Mouse (Mus musculus) T-helper 1 cell (primary cell): ENCODE measurements at regions not wholly inside any gene's neighbourhood (a gene's known extent, or its start where the extent isn't known, plus 50 kb on each side); places are given as distances from the start of the nearest gene placed in this dataset.

Experiments used
- in situ Hi-C: fragments of 300-600 bp; cut with MboI, MseI; formaldehyde crosslinking; loops from one replicate; pipeline ENCODE4 v1.15.1; 2025; ENCODE audit warnings: high pct_unique_total_duplicates

DNA sequence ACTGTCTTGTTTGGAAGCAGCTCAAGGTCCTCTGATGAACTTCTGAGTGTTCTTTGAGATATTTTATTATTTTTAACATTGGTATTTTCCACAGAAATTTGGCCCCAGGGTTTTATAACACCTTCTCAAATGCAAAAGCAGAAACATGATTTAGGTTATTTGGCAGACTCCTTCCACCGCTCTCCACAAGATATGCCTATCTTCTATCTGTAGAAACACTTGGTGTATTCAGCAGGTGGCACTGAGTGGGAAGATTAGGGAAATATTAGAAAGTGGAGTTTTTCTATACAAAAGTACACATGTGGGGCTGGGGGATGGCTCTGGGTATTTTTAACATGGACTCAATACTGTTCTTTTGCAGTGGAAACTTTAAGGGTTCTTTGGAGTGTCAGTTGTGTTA lies 475.3 kb downstream of the Dach1 start:
- in situ Hi-C loops: no loop called here

GRCm38 (mm10) chr14:97684617-97685016 lies 484.9 kb downstream of the Dach1 start:
- in situ Hi-C loops: no loop called here

DNA sequence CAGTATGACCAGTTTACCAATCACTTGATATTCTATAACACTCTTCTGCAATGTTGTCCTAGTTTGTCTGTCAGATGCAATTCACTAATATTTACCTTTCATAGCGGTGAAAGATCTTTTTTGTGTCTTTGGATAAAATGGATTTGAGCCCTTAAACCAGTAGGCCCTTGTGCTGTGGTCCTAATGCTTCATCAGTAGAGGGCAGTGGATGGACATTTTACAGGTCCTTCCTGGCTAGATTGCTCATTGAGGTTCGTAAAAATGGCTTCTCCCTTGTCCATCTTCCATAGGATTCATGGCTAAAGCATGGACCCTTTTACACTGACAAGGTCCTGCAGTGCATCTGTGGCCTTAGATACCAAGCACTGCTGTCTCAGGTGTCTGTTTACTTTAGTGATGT lies 501.8 kb downstream of the Dach1 start:
- in situ Hi-C loops: no loop called here

DNA sequence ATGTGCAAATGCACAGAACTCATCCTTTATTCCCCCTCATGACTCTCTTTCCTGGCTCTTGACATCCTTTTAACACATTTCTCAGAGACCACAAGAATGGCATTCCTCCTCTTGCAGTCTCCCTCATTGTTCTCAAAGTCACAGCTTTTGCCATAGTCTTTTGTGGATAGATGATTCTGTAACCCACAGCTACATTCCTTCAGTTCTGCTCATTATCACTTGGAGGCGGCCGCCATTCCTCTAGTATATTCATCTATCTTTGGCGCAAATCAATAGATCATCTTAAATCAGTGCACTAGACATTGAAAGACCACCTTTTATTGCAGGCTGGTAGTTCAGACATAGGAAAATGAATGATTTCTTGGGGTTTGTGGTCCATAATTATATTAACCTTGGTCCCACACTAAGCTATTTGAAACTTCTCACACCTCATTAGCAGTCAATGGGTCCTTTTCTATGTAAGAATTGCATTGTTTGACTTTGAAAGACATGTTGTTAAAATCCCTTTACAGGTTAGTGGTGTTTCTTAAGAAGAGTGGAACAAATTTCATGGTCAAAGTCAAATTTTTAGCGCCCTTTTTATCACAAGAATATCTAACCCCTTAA lies 531.3 kb downstream of the Dach1 start:
- in situ Hi-C loops: no loop called here

DNA sequence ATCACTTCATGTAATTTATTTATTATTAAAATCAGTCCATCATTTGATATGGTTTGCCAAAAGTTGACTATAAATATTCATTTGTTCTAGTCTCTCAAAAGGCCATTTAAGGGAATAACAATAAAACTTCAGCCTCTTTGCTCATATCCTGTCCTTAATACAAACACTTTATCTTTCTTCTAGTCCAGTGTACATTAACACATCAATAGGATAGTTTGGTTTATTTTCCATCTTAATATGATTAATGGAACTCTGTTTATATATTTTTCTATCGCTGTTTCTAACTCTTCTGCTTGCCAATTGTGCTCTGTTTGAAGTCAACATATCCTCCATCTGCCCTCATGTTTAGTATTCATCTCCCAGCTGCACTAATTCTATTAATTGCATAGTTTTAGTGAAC lies 558.1 kb downstream of the Dach1 start:
- in situ Hi-C loops: no loop called here

DNA sequence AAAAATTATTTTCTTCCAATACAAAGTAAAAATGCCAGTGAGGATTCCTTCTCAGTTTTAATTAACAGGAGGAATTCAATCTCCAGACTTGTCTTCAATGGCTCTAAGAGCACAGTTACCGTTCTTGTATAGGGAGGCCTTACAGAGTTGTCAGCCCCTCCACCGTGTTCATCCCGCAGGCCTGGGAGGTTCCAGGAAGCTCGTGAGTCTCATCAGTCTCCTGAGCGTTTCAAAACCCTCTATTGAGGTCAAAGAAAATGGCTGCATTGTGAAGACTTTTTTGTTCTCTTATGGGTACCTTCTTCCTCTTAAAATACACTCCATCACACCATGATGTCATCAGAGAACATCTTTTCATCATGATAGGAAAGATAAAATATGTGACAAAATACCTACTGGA lies 572.9 kb downstream of the Dach1 start:
- in situ Hi-C loops: no loop called here

GRCm38 (mm10) chr14:97588611-97589010 lies 581.0 kb downstream of the Dach1 start:
- in situ Hi-C loops: no loop called here

- in situ Hi-C loops: no loop called here
Measured at GRCm38 (mm10) chr14:97588182-97588581, 581.4 kb downstream of the Dach1 start.

GRCm38 (mm10) chr14:97586962-97587361 lies 582.6 kb downstream of the Dach1 start:
- in situ Hi-C loops: no loop called here

GRCm38 (mm10) chr14:97570274-97570673 lies 599.3 kb downstream of the Dach1 start:
- in situ Hi-C loops: no loop called here

GRCm38 (mm10) chr14:97560121-97560907 lies 609.3 kb downstream of the Dach1 start:
- in situ Hi-C loops: no loop called here

- in situ Hi-C loops: no loop called here
Measured at GRCm38 (mm10) chr14:97559559-97559958, 610.0 kb downstream of the Dach1 start.

GRCm38 (mm10) chr14:97558289-97558688 lies 611.3 kb downstream of the Dach1 start:
- in situ Hi-C loops: no loop called here

GRCm38 (mm10) chr14:97557888-97558287 lies 611.7 kb downstream of the Dach1 start:
- in situ Hi-C loops: no loop called here

DNA sequence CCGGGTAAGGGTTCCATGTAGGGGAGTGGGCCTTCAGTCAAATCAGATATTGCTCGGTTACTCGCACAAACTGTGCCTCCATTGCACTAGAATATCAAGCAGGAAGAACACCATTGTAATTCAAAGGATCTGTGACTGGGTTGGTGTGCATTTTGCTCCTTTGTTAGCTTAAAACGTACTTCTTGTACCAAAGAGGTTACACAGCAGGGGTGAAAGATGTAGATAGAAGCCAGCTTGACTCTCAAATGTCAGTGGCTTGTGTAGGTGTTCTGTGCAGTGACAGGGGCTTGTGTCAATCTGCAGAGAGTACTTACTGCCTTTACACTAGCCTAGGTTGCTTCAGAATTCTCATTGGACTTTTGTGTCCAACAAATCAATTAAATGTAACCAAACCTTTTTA lies 623.3 kb downstream of the Dach1 start:
- in situ Hi-C loops: no loop called here

DNA sequence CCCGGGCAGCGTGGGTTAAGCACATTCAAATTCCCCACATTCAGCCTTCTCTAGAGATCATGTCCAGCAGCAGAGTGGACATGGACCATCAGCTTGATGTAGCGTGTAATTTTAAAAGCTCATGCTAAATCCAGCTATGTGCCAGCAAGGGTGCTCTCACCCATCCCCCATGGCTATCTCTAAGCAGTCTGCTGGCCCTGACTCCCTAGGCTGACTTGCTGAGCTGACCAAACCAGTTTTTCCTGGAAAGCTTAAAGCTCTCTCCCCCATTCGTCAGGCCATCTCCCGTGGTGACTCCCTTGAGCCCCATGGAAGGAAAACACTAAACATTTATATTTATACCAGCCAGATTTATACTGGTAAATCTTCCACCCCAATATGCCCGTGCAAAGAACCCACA lies 625.3 kb downstream of the Dach1 start:
- in situ Hi-C loops: no loop called here

DNA sequence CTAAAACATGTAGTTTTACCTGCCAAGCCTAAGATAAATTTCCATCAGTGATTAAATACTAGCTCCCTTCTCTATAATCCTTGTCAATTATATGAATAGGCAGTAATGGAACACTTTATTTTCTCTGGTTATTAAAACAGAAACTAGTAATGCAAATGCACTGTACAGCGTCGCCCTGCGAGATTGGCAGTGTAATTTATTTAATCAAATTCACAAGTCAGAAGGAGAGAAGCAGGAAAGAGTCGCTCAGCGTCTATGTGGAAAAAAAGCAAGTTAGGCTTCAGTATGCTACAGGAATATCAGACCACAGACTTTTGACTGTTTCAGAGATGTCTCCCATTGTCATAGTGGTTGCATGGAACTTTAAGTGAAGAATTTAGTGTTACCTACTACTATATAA lies 632.6 kb downstream of the Dach1 start:
- in situ Hi-C loops: no loop called here

DNA sequence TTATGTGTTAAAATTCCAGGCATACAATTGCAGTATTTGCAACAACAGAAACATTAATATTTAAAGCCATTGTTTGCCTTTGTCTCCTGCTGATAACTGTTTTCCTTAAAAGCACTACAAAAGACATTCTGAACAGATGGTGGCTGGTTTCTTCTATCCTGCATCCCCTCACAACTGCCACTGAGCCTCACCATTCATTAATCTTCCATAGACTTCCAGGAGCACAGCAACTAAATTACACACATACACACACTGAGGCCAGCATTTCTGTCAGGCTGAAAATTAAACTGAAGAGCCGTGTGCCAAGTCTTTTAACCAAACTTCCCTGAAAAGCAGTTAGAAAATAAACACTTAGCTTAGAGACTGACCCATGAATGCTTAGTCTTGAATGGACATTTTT lies 658.2 kb downstream of the Dach1 start:
- in situ Hi-C loops: no loop called here

GRCm38 (mm10) chr14:97489427-97490347 lies 679.9 kb downstream of the Dach1 start:
- in situ Hi-C loops: no loop called here

DNA sequence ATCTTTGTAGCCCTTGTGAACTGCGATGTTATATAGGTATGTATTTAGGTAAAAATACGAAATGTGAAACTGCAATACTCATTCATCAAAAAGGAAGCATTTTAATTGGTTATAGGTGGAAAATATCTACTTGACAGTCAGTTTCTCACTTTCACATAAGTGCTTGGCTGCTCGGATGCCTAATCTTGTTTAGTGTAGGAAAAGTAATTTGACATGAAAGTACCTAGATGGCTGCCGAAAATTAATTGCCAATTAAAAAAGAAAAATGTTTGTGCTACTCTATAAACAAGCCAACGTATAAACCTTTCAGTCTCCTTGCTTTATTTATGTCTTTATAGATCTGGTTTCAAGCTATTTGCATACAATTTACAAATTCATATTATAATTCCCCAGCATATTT lies 691.3 kb downstream of the Dach1 start:
- in situ Hi-C loops: no loop called here

DNA sequence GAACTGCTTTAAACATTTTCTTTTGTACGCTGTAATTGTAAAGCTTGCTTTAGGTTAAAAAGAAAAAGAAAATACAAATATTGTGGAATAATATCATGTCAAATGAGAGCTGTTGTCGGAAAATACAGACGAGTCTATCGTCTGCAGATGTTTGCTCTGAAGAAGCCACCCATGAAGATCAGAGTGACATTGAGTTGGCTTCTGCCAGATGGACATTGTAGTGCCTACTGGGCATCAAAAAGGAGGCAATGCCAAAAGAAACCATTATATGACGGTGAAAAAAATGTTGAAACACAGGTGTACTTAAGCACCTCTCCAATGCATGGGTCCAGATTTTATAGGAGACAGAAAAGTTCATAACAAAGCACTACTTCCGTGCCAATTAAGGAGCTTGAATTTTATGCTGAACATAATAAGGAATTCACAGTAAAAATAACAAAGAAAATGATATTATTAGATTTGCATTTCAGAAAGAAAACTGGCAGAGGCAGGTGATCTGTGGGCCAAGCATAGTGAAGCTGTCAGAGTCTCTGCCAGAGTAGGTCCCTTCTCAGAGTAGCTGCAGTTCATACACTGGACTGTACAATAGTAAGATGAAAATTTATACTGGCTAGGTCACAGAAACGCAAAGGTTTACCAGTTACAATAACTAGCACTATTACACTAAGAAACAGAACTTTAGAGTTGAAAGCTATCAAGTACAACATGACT lies 718.9 kb downstream of the Dach1 start:
- in situ Hi-C loops: no loop called here

DNA sequence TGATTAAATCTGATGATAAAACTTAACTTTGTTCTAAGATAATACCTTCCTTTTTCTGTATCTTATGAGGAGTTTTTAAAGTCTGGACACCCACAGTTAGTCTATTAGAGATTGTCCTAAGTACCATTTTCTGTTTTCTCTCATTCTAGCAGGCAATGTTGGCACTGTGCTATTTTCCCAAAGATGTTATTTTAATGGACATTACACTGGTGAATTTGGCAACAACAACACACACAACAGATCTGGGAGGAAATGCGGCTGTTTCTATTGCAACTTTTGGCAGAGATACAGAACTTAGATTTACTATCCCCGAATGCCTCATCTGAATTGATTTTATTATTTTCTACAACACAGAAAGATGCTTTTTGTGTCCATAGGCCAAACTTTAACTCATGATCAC lies 720.9 kb downstream of the Dach1 start:
- in situ Hi-C loops: no loop called here
